Mouse (Mus musculus): ENCODE measurements around the gene Rec114.

DNA sequence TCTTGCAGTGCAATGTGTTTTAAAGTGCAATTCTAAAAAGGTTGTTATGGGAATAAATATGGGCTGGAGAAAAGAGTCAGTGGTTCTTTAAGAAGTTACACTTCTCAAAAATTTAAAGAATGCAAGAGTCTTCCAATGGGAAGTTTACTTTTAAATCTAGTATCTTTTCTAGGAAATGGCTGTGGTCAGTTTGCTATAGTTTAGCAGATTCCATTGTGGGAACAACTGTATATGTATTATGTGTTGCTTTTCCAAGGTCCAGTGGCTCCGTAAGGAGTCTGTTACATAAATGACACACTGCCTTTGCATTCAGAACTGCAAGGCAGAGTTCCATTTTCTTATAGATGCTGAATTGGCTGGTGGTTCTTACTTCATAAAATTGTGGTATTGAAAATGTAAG is 120.8 kb downstream of the Rec114 start:
- TF ChIP-seq POLR2A (IDR thresholded peaks at IDR 0.05; ENCODE audit: low read depth, low read length) (no peak), CTCF (IDR thresholded peaks at IDR 0.05; ENCODE audit: borderline replicate concordance, insufficient read depth, low read length) (no peak)
